Mouse (Mus musculus): ENCODE data around the gene Ninl. TPM values are rescaled to one million over a fixed set of nuclear protein-coding genes. Genes with fewer than 3 reads are reported as not detected.

Gene Ninl
- 1 to 10 TPM in 1 of 2 experiments, under 1 TPM in 1; 0.99 to 1.4 TPM for total RNA-seq (2021)
- long read RNA-seq, experiment 1, full-length matches to known transcripts = 1 of 1 reads
- long read RNA-seq, experiment 1, partial matches to known transcripts = 0 of 1 reads
- long read RNA-seq, experiment 1, other reads (novel, unspliced or antisense) = 0 of 1 reads
- long read RNA-seq, experiment 2, partial matches to known transcripts = 0 of 1 reads
- long read RNA-seq, experiment 2, other reads (novel, unspliced or antisense) = 1 of 1 reads

- DNase-seq = peak; percentile 92
Measured at GRCm38 (mm10) chr2:151039232-151039695, at the start of gene Ninl, which contains the start of gene Nanp. Gene Ninl, minus strand, starts transcription at chr2:151039382. Gene Nanp, minus strand, starts transcription at chr2:151039398.

GRCm38 (mm10) chr2:151056637-151057036 is 17.5 kb upstream of the Ninl start:
- DNase-seq = no peak

- DNase-seq = no peak
Measured at GRCm38 (mm10) chr2:151040411-151040810, 1.2 kb upstream of the Ninl start.

GRCm38 (mm10) chr2:151039726-151040125 is 544 bp upstream of the Ninl start:
- no peak for DNase-seq

- no peak for DNase-seq
Measured at GRCm38 (mm10) chr2:151038811-151039222, 365 bp downstream of the Ninl start.

GRCm38 (mm10) chr2:151037876-151038552 is 1.2 kb downstream of the Ninl start:
- DNase-seq = no peak

GRCm38 (mm10) chr2:151037292-151037691 is 1.9 kb downstream of the Ninl start:
- no peak for DNase-seq

- DNase-seq = no peak
Measured at GRCm38 (mm10) chr2:151036721-151037120, 2.5 kb downstream of the Ninl start.

- DNase-seq = no peak
Measured at GRCm38 (mm10) chr2:151034435-151034834, 4.7 kb downstream of the Ninl start.

GRCm38 (mm10) chr2:151021158-151021557 is 18.0 kb downstream of the Ninl start:
- no peak for DNase-seq

- no peak for DNase-seq
Measured at GRCm38 (mm10) chr2:151015316-151015715, 23.9 kb downstream of the Ninl start.

GRCm38 (mm10) chr2:151011273-151011672 is 27.9 kb downstream of the Ninl start:
- no peak for DNase-seq

- no peak for DNase-seq
Measured at GRCm38 (mm10) chr2:151009515-151010085, 29.6 kb downstream of the Ninl start.

- DNase-seq = peak; percentile 61
Measured at GRCm38 (mm10) chr2:151008939-151009509, 30.2 kb downstream of the Ninl start.

GRCm38 (mm10) chr2:151008517-151008932 is 30.7 kb downstream of the Ninl start:
- DNase-seq = no peak

- no peak for DNase-seq
Measured at GRCm38 (mm10) chr2:151008006-151008405, 31.2 kb downstream of the Ninl start.

- no peak for DNase-seq
Measured at GRCm38 (mm10) chr2:151006281-151006945, 32.8 kb downstream of the Ninl start.

- no peak for DNase-seq
Measured at GRCm38 (mm10) chr2:151004390-151004789, 34.8 kb downstream of the Ninl start.

- no peak for DNase-seq
Measured at GRCm38 (mm10) chr2:151003796-151004195, 35.4 kb downstream of the Ninl start.

- no peak for DNase-seq
Measured at GRCm38 (mm10) chr2:151001619-151002175, 37.5 kb downstream of the Ninl start.

GRCm38 (mm10) chr2:151000402-151001178 is 38.6 kb downstream of the Ninl start:
- peak; percentile 41 for DNase-seq
